Mouse (Mus musculus) heart, adult 2 months (tissue): ENCODE measurements around the gene Abhd6. TPM values are rescaled to one million over a fixed set of nuclear protein-coding genes. Genes with fewer than 3 reads are reported as not detected.

Source experiments
- DNase-seq, 2 experiments: peaks; one replicate each; pipeline ENCODE4 v3.0.0; 2021
- H3K27ac ChIP-seq: fragments of 200-600 bp; 2 replicates; pipeline ENCODE4 v1.8.1; 2022
- H3K27me3 ChIP-seq: fragments of 200-500 bp; 2 replicates; pipeline ENCODE4 v1.6.1; 2012; ENCODE audit warnings: mild to moderate bottlenecking, low read length, inconsistent platforms, mixed read lengths; ENCODE audit not compliant: control insufficient read depth, insufficient read depth
- H3K36me3 ChIP-seq: fragments of 200-500 bp; 2 replicates; pipeline ENCODE4 v1.6.1; 2012; ENCODE audit warnings: low read length, inconsistent platforms; ENCODE audit not compliant: control insufficient read depth, insufficient read depth
- H3K4me1 ChIP-seq: fragments of 200-500 bp; 2 replicates; pipeline ENCODE4 v1.6.1; 2011; ENCODE audit warnings: low read length; ENCODE audit not compliant: control insufficient read depth, insufficient read depth
- H3K4me3 ChIP-seq: fragments of 200-600 bp; 2 replicates; pipeline ENCODE4 v1.8.1; 2022
- H3K79me2 ChIP-seq: fragments of 200-500 bp; replicated peaks from 2 replicates; pipeline ENCODE4 v1.6.1; 2012; ENCODE audit warnings: mild to moderate bottlenecking, inconsistent platforms, low read length, moderate library complexity, mixed read lengths; ENCODE audit not compliant: control insufficient read depth, insufficient read depth
- H3K9ac ChIP-seq: fragments of 200-500 bp; 2 replicates; pipeline ENCODE4 v1.6.1; 2012; ENCODE audit warnings: low read depth, mild to moderate bottlenecking, control low read depth, inconsistent platforms, low read length, mixed read lengths
- CTCF ChIP-seq: fragments of 200-600 bp; IDR thresholded peaks from 2 replicates; pipeline ENCODE4 v1.8.1; 2022; ENCODE audit warnings: antibody characterized with exemption, mild to moderate bottlenecking, moderate library complexity
- EP300 ChIP-seq: fragments of 200-500 bp; IDR thresholded peaks from 2 replicates; pipeline ENCODE4 v1.6.1; 2011; ENCODE audit warnings: low read depth, low read length, control low read depth; ENCODE audit not compliant: insufficient read depth
- POLR2A ChIP-seq: fragments of 200-500 bp; IDR thresholded peaks from 2 replicates; pipeline ENCODE4 v1.6.1; 2011; ENCODE audit warnings: mild to moderate bottlenecking, low read depth, low read length, control low read depth; ENCODE audit not compliant: insufficient read depth
- WGBS: fragments of 180-500 bp; shearing (Covaris S2); methylation state at CpG from one replicate; pipeline ENCODE4 v1.1.7; 2018; 5-methylcytosine and 5-hydroxymethylcytosine counted together
- intact Hi-C: fragments of 180-260 bp; cut with DNase I; formaldehyde crosslinking; loops from one replicate; pipeline ENCODE4 v1.15.1; 2025
- polyA plus RNA-seq: library from polyadenylated mRNA; depleted of rRNA; stranded (reverse); fragments of >200 nt; gene quantifications from 2 replicates; pipeline ENCODE4 v1.2.3, GENCODE M21; 2012; rRNA removed
- total RNA-seq, 2 experiments: library from RNA; stranded (reverse); gene quantifications; 2 replicates each; pipeline ENCODE4 v1.2.3; 2021

The Abhd6 gene
- total and polyA plus RNA-seq, 3 experiments: 8.9 to 13.7 (median 12.4) TPM

GRCm38 (mm10) chr14:8101886-8102285 lies 99.2 kb downstream of the Abhd6 start:
- peaks cover 7% of the 10 kb centered on the region for H3K36me3 ChIP-seq
- H3K4me1 ChIP-seq: peaks cover 6% of the 10 kb centered on the region
- TF ChIP-seq EP300 (no peak), CTCF (no peak), POLR2A (no peak)
- WGBS: 82% methylated on average over 8 of the region's 8 CpGs
- no peak overlapping the region for H3K4me3 ChIP-seq
- no peaks in the 10 kb centered on the region for H3K27me3 ChIP-seq
- H3K27ac ChIP-seq: no peak overlapping the region
- intact Hi-C loops: no loop called here
- H3K9ac ChIP-seq: no peak overlapping the region
- 0 out of 2 replicates have a peak, but pooled peaks cover 3% of the 10 kb centered on the region for H3K79me2 ChIP-seq
- DNase-seq: no peak

DNA sequence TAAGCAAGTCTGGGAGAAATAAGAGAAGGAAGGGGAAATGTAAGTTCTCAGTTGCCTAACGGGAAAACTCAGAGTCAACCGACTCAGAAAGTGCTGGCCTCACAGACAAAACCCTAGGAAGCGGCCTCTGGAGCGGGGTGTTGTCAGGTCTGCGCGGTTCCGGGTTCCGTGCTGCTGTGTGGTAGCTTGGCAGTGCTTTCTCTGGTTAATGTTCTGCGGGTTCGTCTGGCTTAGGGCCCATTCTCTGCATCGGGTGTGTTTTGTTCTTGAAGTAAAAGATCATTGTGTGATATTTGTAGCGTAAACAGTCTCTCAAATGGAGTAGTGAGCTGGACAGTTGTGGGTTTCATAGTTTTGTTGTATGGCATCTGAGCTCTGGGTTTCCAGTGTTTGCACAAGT lies 100.0 kb downstream of the Abhd6 start:
- Histone ChIP-seq H3K79me2 (0 out of 2 replicates have a peak, but pooled peaks cover 3% of the 10 kb centered on the region), H3K9ac (no peak overlapping the region), H3K27me3 (no peaks in the 10 kb centered on the region), H3K4me1 (peaks cover 6% of the 10 kb centered on the region), H3K36me3 (peaks cover 7% of the 10 kb centered on the region), H3K27ac (no peak overlapping the region), H3K4me3 (no peak overlapping the region)
- no peak for DNase-seq
- intact Hi-C loops: no loop called here
- WGBS: 74% methylated on average over 12 of the region's 12 CpGs
- TF ChIP-seq CTCF (no peak), POLR2A (no peak), EP300 (no peak)

Other genes with a start within 250 kb of the Abhd6 start
- gene Gm26661, start 211.3 kb upstream of the Abhd6 start, total RNA-seq: not detected
- gene Gm26661, start 211.3 kb upstream of the Abhd6 start, polyA plus RNA-seq: not detected in 2 replicates
- 10 to 100 TPM; 17.0 to 22.7 TPM for gene Flnb, start 184.9 kb upstream of the Abhd6 start, total RNA-seq
- 9.6 and 18.2 TPM in 2 replicates for gene Flnb, start 184.9 kb upstream of the Abhd6 start, polyA plus RNA-seq
- not detected for gene Gm45521, start 45.6 kb upstream of the Abhd6 start, total RNA-seq
- gene Gm45521, start 45.6 kb upstream of the Abhd6 start, polyA plus RNA-seq: not detected in 2 replicates
- under 1 TPM in 1 of 2 experiments, not detected in 1; 0.07 TPM for gene Dnase1l3, start 8.3 kb upstream of the Abhd6 start, total RNA-seq
- gene Dnase1l3, start 8.3 kb upstream of the Abhd6 start, polyA plus RNA-seq: 0.12 and 0.57 TPM in 2 replicates
- 10 to 100 TPM; 23.1 to 29.7 TPM for gene Rpp14, start 77.5 kb downstream of the Abhd6 start, total RNA-seq
- gene Rpp14, start 77.5 kb downstream of the Abhd6 start, polyA plus RNA-seq: 11.2 and 16.7 TPM in 2 replicates
- 10 to 100 TPM; 23.1 to 24.6 TPM for gene Pxk, start 95.3 kb downstream of the Abhd6 start, total RNA-seq
- gene Pxk, start 95.3 kb downstream of the Abhd6 start, polyA plus RNA-seq: 18.3 and 27.3 TPM in 2 replicates
- 100 to 1,000 TPM; 722 to 825 TPM for gene Pdhb, start 170.1 kb downstream of the Abhd6 start, total RNA-seq
- gene Pdhb, start 170.1 kb downstream of the Abhd6 start, polyA plus RNA-seq: 324 and 636 TPM in 2 replicates
- 10 to 100 TPM in 1 of 2 experiments, 1 to 10 TPM in 1; 8.4 to 10.3 TPM for gene Kctd6, start 211.2 kb downstream of the Abhd6 start, total RNA-seq
- 7.3 and 10.7 TPM in 2 replicates for gene Kctd6, start 211.2 kb downstream of the Abhd6 start, polyA plus RNA-seq